Mouse (Mus musculus) spleen, adult 2 months (tissue): ENCODE measurements around the gene Bex6.

Source experiments
- CTCF ChIP-seq: fragments of 200-500 bp; IDR thresholded peaks from 2 replicates; pipeline ENCODE4 v1.5.1; 2011; ENCODE audit warnings: mild to moderate bottlenecking, inconsistent platforms; ENCODE audit not compliant: insufficient read depth, insufficient read length, insufficient replicate concordance; ENCODE audit errors: extremely low read depth
- POLR2A ChIP-seq: fragments of 200-500 bp; IDR thresholded peaks from 2 replicates; pipeline ENCODE4 v1.6.1; 2011; ENCODE audit warnings: low read depth, low read length, inconsistent platforms

DNA sequence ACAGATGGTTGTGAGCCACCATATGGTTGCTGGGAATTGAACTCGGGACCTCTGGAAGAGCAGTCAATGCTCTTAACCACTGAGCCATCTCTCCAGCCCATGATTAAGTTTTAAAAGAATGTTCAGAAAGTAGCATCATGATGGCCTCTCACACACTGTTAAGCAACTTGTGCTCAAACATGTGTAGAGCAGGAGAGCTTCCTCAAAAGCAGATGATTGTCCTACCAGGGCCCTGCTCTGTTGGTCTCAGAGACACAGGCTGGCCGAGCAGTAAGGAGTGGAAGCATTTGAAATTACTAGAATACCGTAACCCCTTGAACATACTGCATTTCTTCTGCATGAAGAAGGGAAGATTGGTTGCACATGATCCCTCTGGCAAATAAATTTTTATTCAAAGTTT lies 20.7 kb upstream of the Bex6 start:
- TF ChIP-seq CTCF (no peak), POLR2A (no peak)
